Mouse (Mus musculus) hindlimb bud, embryonic 11.5 days (tissue): ENCODE data around the gene Hoxb7.
A peak's percentile ranks its signal among the peaks of the same experiment; 100 is the strongest.

ENCODE experiments used
- DNase-seq: peaks from one replicate; pipeline ENCODE4 v3.0.0-alpha.2; 2012; ENCODE audit warnings: low read depth, low spot score; ENCODE audit errors: extremely low spot score

The Hoxb7 gene

DNA sequence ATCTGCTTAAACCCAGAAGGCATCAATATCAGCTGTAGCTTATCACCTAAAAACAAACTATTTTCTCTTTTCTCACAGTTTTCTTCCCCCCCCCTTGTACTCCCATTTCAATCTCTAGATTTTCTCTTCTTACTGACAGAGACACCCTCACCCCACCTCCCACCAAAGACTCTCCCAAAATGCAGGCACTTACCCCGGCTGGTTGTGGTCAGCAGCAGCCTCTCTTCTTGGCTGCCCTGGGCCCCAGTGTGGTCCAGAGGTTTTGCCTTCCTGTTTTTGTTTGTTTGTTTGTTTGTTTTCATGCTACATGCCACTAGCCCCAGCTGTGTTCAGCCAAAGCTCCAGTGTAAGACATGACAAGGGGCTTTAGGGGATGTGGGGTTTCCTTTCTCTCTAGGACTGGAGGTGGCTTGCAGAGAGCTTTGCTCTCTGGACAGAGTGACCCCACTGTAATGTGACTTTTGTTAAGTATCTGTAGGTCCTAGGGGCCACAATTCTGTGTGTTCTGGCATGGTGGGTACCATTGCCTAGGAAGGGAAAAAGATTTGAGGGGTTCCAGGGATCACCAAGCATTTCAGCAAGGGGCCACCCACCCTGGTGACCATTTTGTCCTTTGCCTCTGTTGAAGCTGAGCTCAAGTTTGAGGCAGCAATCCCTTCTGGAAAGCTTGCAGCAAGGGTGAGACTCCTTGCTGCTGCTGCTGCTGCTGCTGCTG, 18.2 kb upstream of the Hoxb7 start:
- DNase-seq: no peak

DNA sequence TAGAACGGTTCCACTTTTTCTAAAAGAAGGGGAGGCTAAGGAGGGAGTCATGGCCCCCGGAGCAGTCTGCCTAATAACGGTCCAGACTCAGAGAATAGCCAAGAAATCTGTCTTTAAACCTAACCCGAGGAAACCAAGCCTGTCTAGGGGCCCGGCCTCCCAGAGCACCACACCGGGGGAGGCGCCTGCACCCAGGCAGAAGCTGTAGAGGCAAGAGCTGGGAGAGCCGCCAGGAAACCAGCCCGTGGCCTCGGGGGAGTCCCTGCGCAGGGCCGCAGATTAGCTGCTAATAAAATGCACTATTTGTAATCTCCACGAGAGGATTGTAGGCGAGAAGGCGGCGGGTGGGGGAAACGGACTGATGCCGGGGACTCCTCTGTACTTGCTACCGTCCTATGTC, 16.6 kb upstream of the Hoxb7 start:
- no peak for DNase-seq

DNA sequence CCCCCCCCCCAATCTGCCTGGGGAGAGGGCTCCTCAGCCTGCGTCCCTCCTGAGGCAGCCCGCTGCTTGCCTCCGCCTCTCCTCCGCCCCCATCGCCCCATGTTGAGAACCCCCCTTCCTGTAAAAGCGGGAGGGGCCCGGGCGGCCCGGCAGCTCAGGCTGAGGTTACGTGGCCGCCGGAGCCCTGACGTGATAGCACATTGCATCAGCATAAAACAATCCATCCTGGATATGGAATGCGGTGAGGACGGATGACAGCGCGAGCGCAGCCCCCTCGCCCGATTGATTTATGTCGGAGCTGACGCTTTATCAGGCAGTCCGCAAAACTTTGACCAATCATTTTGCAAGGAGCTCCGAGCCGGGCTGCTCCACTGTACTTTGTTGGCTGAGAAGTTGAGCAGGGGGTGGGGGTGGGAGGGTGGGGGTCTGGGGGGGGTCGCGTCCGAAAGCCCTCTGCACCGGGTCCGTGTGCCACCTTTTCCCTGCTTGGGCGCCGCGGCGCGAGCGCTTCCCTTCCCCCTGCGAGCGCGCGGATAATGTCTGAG, 15.4 kb upstream of the Hoxb7 start, which contains the start of gene Hoxb9:
Gene Hoxb9, plus strand, starts transcription at position 462 of the 545 bp plus-strand sequence.
- DNase-seq: no peak

DNA sequence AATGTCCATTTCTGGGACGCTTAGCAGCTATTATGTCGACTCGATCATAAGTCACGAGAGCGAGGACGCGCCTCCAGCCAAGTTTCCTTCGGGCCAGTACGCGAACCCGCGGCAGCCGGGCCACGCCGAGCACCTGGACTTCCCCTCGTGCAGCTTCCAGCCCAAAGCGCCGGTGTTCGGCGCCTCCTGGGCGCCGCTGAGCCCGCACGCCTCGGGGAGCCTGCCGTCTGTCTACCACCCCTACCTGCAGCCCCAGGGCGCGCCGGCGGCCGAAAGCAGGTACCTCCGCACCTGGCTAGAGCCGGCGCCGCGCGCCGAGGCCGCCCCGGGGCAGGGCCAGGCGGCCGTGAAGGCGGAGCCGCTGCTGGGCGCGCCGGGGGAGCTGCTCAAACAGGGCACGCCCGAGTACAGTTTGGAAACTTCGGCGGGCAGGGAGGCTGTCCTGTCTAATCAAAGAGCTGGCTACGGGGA, 14.8 kb upstream of the Hoxb7 start:
- no peak for DNase-seq

DNA sequence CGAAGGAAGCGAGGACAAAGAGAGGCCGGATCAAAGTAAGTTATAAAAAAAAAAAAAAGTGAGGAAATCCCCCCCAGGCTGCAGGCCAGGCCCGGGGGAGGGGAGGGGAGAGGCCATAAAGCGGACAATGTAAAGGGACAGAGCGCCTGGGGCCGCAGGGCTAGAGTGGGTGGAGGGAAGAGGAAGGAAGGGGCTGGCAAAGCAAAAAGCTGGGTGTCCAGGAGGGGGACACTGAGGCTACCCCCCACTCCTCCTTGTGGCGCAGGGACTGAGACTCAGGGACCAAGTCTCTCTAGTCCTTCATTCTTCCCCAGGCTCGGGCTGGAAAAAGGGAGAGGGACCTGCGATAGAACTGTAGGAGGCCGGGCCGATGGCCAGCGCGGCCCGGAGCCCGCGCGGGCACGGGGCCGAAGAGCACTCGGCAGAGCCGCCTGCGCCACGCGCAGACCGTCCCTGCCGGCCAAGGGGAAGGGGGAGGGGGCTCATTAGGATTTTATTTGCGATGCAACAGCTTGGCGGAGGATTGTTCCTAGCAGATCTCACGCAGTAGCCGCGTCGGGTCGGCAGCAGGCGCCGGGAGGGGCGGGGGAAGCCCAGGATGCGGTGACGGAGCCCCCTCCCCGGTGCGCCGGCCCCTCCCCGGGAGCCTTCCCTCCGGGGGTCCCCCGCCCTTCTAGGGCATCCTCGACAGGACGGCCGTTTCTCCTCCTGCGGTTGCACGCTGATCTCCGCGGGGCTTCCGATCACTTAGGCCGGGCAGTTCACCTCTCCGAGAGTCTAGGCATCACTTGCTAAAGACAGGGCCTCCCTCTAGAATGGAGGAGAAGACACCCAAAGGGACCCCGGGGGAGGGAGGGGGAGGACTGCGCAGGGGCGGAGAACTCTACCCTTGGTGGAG, 14.2 kb upstream of the Hoxb7 start:
- DNase-seq: no peak

DNA sequence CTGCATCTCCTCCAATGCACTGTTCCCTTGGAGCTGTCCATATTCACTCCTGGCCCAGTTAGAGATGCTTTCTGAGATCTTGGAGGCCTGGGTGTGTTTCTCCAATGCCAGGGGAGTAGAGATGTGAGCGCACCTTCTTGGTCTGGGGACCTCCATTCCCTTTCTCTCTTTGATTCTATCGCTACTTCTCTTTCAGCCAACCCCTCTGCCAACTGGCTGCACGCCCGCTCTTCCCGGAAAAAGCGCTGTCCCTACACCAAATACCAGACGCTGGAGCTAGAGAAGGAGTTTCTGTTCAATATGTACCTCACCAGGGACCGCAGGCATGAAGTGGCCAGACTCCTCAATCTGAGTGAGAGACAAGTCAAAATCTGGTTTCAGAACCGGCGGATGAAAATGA, 12.0 kb upstream of the Hoxb7 start:
- DNase-seq: no peak

DNA sequence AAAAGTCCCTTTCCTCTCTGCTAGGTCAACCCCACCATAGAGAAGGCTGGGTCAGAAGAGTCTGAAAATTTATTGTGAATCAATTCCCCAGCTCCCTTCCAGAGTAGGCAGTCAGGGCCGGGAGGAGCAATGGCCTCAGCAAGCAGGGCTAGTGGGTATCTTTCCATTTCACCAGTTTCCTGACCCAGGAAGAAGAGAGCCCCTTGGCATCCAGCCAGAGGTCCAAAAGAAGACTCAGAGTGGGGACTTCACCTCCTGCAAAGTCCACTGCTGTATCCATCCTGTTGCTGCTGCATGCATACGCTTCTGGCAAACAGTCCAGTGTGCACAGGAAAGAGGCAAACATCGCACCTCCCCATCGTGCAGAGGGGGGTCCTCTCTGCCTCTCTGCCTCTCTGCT, 10.5 kb upstream of the Hoxb7 start:
- DNase-seq: no peak

DNA sequence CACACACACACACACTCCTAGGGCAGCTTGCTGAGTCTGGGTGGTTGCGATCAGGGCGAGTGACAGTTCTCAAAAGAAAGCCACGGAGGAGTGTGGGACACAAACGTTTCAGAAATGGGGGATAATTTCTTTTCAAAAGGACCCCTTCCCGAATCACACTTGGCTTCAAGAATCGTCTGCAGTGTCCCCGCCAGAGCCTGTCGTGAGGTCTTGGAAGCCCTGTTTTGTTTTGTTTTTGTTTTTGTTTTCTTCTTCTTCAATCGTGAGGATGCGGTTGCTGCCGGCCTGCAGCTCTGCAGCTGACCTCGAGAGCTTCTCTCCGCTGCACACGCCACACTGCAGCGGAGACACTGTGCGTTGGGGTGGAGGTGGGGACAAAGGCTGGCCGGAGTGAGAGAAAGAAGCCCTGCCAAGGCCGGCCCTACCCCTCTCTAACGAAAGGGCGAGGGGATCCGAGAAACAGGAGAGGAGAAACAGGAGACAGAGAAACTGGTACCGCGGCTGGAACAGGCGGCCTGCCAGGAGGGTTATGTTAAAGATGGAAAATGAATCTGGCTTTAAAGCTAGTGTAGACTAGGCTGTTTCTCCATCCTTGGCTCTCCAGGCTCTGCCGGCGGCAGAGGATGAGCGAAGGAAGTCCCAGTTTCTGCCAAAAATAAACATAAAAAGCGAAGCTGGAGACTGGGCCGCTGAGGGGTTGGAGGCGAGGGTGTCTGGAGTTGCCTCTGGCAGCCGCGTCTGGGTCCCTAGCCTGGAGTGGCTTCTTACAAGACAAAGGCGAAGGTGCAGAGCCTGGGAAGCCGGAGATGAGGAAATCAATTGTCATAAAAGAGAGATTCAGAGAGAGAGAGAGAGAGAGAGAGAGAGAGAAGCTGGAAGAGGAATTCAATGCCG, 9.0 kb upstream of the Hoxb7 start:
- DNase-seq: no peak

DNA sequence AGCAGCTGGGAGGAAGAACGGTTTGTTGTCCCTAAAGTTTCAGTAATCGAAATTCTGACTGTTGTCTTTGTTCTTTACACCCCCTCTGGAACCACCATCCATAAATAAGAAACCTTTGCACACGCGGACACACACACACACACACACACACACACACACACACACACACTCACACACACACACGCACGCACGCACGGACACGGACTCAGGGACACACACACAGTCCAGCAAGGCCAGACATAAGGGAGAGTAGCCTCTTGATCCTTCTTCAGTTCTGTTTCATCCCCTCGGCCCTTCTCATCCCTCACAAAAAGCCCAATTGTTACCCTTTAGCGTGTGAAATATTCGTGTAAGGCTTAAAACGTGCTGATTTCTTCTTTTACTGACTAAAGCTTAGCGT, 8.1 kb upstream of the Hoxb7 start:
- no peak for DNase-seq

DNA sequence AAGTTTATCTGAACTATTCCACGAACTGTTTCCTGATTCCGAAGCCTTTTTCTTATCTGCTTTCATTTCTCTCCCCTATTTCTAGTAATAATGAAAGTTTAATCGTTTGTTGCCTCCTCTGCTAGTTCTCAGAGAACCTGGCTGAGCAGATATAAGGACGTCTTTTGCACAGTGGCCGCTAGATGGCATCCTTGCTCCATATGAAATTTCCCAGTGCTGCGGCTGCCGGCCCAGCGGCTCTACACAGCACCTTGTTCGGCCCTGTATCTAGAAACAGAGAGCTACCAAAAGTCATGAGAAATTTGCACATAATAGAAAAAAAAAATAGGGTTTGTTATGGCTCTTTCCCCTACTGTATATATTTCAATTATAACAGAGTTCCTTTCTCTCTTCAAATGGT, 7.7 kb upstream of the Hoxb7 start:
- DNase-seq: peak; percentile 86

DNA sequence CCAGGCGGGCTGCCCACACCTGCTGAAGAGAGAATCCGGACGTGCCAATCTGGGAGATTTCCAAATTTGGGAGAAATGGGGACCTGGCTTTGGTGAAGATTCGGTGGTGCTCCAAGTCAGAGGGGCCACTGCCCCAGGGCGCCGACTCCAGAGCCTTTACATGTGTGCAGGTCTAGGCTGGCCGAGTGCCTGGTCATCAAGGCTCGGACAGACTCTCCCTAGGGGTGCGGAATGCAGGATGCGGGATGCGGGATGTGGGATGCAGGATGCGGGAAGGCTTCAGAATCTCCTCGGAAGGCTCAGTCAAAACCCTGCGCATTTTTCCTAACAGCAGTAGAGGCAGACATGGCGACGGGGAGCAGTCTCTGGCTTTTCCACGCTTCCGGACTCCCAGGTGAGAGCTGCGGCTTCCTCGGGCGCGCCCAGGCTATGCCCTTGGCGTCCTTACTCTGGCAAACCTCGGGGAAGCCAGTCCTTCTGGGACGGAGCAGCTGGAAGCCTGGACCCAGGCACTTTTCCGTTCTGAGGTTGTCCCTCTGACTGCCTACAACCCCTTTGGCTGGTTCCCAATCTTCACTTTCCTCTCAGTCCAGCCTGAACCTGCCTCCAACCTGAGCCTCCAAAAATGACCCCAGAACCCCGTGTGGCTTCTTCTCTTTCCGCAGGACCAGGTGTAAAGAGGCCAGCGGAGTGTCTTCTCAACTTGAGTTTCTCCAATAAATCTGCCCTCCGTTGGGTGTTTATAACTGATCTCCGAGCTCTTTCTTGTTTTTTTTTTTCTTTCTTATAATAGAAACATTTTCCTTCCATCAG, 6.8 kb upstream of the Hoxb7 start:
- DNase-seq: no peak

DNA sequence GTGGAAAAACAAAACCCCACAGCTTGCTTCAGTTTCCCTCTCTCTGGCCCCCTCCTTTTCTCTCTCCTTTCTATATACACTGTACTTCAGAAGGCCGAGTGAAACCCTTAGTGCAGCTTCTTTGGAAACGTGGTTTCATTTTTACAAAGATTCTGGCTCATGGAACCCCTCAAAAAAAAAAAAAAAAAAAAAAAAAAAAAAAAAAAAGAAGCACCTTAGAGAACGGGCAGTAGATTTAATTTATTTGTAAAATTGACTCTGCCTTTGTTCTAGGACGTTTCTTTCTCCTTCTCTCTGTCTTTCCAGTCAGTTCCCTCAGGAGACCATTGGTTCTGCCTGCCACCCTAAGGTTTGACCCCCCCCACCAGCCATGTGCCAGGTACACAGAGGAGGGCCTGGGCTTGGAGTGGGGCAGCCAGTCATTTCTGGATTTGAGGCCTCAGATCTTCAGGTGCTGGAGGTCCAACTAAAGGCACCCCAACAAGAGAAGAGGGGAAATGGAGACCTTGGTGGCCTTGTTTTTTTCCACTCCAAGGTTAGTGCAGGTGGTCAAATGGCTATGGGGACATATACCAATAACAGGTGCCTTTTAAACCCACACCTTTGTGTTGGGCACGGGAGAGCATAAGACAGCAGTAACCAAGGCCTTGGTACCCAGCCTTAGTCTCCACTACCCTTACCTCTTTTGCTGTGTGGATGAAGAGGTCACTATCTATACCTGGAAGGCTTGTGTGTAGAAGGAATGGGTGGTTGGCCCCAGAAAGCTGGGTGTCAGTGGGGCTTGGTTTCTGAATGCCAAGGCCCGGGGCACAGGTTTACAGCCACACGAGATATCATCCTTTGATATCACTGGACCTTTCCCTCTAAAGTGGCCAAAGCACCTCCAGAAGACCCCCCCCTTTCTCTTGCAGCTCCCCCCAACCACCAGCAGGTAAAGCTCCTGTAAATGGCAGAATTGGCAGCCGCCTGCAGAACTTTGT, 5.7 kb upstream of the Hoxb7 start:
- DNase-seq: no peak

DNA sequence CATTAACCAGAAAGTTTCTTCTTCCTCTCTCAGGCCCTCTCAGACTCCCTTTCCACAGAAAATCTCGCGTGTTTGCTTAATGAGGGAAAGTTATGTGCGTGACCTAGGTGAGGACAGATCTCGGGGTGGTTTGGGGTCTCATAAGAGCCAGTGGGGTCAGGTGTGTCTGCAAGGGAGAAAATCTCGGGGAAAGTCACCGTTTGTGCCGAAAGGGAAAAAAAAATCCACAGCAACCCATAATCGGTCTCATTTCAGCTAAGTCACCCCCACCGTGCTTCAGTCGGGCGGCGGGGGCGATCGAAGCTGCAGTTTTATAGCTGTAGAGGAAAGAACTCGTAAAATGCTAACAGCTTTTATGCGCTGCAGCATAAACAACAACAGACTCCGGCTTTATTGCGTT, 5.0 kb upstream of the Hoxb7 start:
- no peak for DNase-seq

DNA sequence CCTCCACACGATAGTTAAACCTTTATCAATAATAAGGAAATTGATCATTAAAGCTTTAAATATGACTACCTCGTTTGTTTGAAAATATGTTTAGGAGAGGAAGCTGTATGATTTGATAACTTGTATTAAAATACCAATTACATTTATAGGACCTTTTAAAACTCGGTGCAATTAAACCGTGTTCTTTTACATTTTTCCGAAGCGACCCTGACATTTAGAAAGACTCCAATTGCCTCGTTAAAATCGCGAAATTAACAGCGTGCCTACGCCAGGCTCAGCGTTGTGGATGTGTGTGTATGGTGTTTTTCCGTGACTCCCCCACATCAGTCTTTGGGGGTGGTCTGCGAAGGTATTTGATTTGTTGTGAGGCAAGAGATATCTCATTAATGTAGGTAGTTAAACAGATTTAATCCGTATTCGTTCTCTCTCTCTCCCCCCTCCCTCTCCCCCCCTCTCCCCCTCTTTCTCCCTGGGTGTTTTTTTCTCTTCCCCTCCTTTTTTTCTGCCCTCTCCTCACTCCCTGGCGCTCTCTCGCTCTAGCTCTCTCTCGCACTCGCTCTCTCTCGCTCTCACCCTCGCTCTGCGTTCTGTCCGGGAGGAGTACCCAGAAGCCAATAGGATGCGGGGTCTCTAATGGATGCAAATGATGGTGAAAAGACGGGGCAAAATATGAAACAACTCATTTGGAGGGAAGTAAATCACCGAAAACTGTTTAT, 4.4 kb upstream of the Hoxb7 start, which contains the start of gene Hoxb8:
Gene Hoxb8, plus strand, starts transcription at position 51 of the 716 bp plus-strand sequence.
- DNase-seq: no peak

DNA sequence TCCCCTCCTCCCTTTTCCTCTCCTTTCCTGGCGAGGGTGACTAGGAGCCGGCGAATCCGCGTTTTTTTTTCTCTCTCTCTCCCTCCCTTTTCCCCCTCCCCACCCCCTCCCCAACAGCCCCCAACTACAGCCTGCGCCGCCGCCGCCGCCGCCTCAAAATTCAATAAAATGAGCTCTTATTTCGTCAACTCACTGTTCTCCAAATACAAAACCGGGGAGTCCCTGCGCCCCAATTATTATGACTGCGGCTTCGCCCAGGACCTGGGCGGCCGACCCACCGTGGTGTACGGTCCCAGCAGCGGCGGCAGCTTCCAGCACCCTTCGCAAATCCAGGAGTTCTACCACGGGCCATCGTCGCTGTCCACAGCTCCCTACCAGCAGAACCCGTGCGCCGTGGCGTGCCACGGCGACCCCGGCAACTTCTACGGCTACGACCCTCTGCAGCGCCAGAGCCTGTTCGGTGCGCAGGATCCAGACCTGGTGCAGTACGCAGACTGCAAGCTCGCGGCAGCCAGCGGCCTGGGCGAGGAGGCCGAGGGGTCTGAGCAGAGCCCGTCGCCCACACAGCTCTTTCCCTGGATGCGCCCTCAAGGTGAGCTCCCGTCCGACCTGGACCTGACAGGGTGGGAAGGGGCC, 3.5 kb upstream of the Hoxb7 start:
- DNase-seq: no peak

DNA sequence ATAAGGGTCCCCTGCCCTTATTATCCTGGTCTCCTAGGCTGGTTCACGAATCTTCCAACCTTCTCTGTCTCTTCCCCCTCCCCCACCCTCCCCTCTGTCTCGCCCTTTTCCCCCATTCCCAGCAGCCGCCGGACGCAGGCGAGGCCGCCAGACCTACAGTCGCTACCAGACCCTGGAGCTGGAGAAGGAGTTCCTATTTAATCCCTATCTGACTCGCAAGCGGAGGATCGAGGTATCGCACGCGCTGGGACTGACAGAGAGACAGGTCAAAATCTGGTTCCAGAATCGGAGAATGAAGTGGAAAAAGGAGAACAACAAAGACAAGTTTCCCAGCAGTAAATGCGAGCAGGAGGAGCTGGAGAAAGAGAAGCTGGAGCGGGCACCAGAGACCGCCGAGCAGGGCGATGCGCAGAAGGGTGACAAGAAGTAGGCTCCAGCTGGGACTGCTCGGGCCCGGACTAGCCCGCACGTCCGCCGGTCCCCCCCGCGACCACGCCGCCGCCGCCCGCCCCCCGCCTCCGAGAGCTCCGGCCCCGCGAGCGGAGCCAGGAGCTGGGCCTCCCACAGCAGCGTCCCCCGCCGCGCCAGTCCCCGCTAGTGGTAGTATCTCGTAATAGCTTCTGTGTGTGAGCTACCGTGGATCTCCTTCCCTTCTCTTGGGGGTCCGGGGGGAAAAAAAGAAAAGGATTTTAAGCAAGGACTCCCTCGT, 2.2 kb upstream of the Hoxb7 start:
- no peak for DNase-seq
